Mouse (Mus musculus) thymus, adult 2 months (tissue): ENCODE results near the gene Spock1.

Experiments used
- CTCF ChIP-seq: fragments of 200-500 bp; IDR thresholded peaks from 2 replicates; pipeline ENCODE4 v1.5.1; 2012; ENCODE audit warnings: mild to moderate bottlenecking, control low read depth, low read length, moderate library complexity, borderline replicate concordance; ENCODE audit not compliant: control insufficient read depth, poor library complexity, insufficient read depth; ENCODE audit errors: extremely low read depth
- POLR2A ChIP-seq: fragments of 200-500 bp; IDR thresholded peaks from 2 replicates; pipeline ENCODE4 v1.6.1; 2012; ENCODE audit warnings: mild to moderate bottlenecking, low read length, control low read depth, moderate library complexity; ENCODE audit not compliant: control insufficient read depth, poor library complexity, insufficient read depth; ENCODE audit errors: extremely low read depth

DNA sequence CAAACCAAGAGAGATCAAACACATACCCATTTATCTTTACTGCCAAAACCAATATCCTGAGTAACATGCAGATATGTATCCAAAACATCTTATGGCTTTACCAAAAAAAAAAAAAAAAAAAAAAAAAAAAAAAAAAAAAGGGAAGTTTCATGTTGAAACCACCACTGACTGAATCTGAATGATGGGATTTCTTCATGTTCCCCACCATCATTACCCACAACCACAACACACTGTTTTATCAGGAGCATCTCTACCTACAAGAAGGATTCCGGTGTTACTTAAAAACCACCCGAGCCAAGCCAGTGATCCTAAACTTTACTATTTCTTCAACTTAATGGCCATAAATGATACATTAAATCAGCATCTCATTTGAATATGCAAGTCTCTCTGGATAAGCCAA is 109.5 kb downstream of the Spock1 start:
- no peak for TF ChIP-seq POLR2A
- TF ChIP-seq CTCF, result no peak
